Mouse (Mus musculus) adrenal gland, adult 2 months (tissue): ENCODE results near the gene Cypt1. TPM values are rescaled to one million over a fixed set of nuclear protein-coding genes. Genes with fewer than 3 reads are reported as not detected.

Source experiments
- DNase-seq: peaks from one replicate; pipeline ENCODE4 v3.0.0; 2021
- long read RNA-seq: library from polyadenylated mRNA; stranded (forward); transcript quantifications from one replicate; pipeline ENCODE4 v2.0.0, GENCODE M21; 2021
- polyA plus RNA-seq: library from polyadenylated mRNA; depleted of rRNA; stranded (reverse); fragments of >200 nt; gene quantifications from 2 replicates; pipeline ENCODE4 v1.2.3, GENCODE M21; 2012; rRNA removed
- total RNA-seq, 2 experiments: library from RNA; stranded (reverse); gene quantifications; 2 replicates each; pipeline ENCODE4 v1.2.3; 2021

The Cypt1 gene
- total RNA-seq: not detected
- polyA plus RNA-seq: not detected in 2 replicates
- long read RNA-seq: 0 reads

GRCm38 (mm10) chrX:16522569-16522968 is at the start of gene Cypt1:
TSS of gene Cypt1 (plus strand) at chrX:16522869.
- DNase-seq: no peak

GRCm38 (mm10) chrX:16546806-16547205 is 24.1 kb downstream of the Cypt1 start:
- DNase-seq: peak; percentile 43

GRCm38 (mm10) chrX:16557061-16557460 is 34.4 kb downstream of the Cypt1 start:
- DNase-seq: no peak

GRCm38 (mm10) chrX:16558501-16558900 is 35.8 kb downstream of the Cypt1 start:
- DNase-seq: no peak

Other genes with a start within 250 kb of the Cypt1 start
- 10 to 100 TPM; 24.8 to 54.5 TPM for gene Maoa, start 96.8 kb downstream of the Cypt1 start, total RNA-seq
- gene Maoa, start 96.8 kb downstream of the Cypt1 start, polyA plus RNA-seq: 1.2 and 1.5 TPM in 2 replicates